Mouse (Mus musculus) erythroblast, embryonic 14.5 days (primary cell): Measurements from ENCODE around the gene Myo18a.

ENCODE experiments used
- GATA1 ChIP-seq: IDR thresholded peaks from 2 replicates; pipeline ENCODE4 v1.6.1; 2012; ENCODE audit warnings: low read length, inconsistent platforms, mixed read lengths
- TAL1 ChIP-seq: IDR thresholded peaks from 3 replicates; pipeline ENCODE4 v1.6.1; 2012; ENCODE audit warnings: low read length, inconsistent platforms, mixed read lengths

- TF ChIP-seq GATA1 (no peak), TAL1 (no peak)
These were observed 38.3 kb upstream of the Myo18a start for GRCm38 (mm10) chr11:77724766-77725165.
